Mouse (Mus musculus): ENCODE results near the gene Rapgef5. TPM values are rescaled to one million over a fixed set of nuclear protein-coding genes. Genes with fewer than 3 reads are reported as not detected.

The Rapgef5 gene
- total and polyA plus RNA-seq, 3 experiments = not detected

- Histone ChIP-seq H3K79me2 (ENCODE audit: control insufficient read depth, insufficient read depth, low read length, poor library complexity) (no peaks in the 10 kb centered on the region), H3K27ac (ENCODE audit: control insufficient read depth, low read depth, low read length) (no peak overlapping the region), H3K9me3 (replicated peaks; ENCODE audit: insufficient read depth, low read length) (no peaks in the 10 kb centered on the region; the same call in 1 of the 2 replicates), H3K27me3 (ENCODE audit: control insufficient read depth in 1 of 2, insufficient read depth in 2 of 2, low read length in 2 of 2) (no peaks in the 10 kb centered on the region), H3K36me3 (ENCODE audit: control insufficient read depth in 1 of 2, insufficient read depth in 2 of 2, low read length in 2 of 2) (no peaks in the 10 kb centered on the region), H3K4me1 (ENCODE audit: control insufficient read depth in 1 of 2, insufficient read depth in 2 of 2, low read length in 2 of 2) (no peaks in the 10 kb centered on the region), H3K9ac (ENCODE audit: control insufficient read depth, low read depth, low read length, poor library complexity, severe bottlenecking) (no peak overlapping the region), H3K4me3 (ENCODE audit: control insufficient read depth in 1 of 2, insufficient read depth in 1 of 2, low read depth in 2 of 2, low read length in 2 of 2) (no peak overlapping the region)
- DNase-seq (ENCODE audit: low read depth, low spot score) = no peak
- no peak for TF ChIP-seq BHLHE40 (IDR thresholded peaks at IDR 0.05; ENCODE audit: borderline replicate concordance, low read depth, low read length)
- TF ChIP-seq ZC3H11A (IDR thresholded peaks at IDR 0.05; ENCODE audit: low read depth, low read length) = no peak
- TF ChIP-seq MYB (IDR thresholded peaks at IDR 0.05; ENCODE audit: low read depth, low read length) = no peak
- no peak for TF ChIP-seq NRF1 (IDR thresholded peaks at IDR 0.05; ENCODE audit: insufficient read depth, low read depth, low read length, poor library complexity, severe bottlenecking)
- no peak for TF ChIP-seq RCOR1 (IDR thresholded peaks at IDR 0.05; ENCODE audit: low read depth, low read length)
- TF ChIP-seq POLR2A (IDR thresholded peaks at IDR 0.05; ENCODE audit: control insufficient read depth in 1 of 2, insufficient read depth in 1 of 2, low read depth in 1 of 2, low read length in 2 of 2, poor library complexity in 1 of 2) = no peak
- no peak for TF ChIP-seq CHD2 (IDR thresholded peaks at IDR 0.05; ENCODE audit: low read length)
Observed at GRCm38 (mm10) chr12:117605966-117606365, 89.7 kb downstream of the Rapgef5 start.

GRCm38 (mm10) chr12:117612715-117613114 is 96.4 kb downstream of the Rapgef5 start:
- Histone ChIP-seq H3K27me3 (ENCODE audit: control insufficient read depth in 1 of 2, insufficient read depth in 2 of 2, low read length in 2 of 2) (no peaks in the 10 kb centered on the region), H3K36me3 (ENCODE audit: control insufficient read depth in 1 of 2, insufficient read depth in 2 of 2, low read length in 2 of 2) (no peaks in the 10 kb centered on the region), H3K27ac (ENCODE audit: control insufficient read depth, low read depth, low read length) (no peak overlapping the region), H3K79me2 (ENCODE audit: control insufficient read depth, insufficient read depth, low read length, poor library complexity) (no peaks in the 10 kb centered on the region), H3K9me3 (replicated peaks; ENCODE audit: insufficient read depth, low read length) (no peaks in the 10 kb centered on the region), H3K9ac (ENCODE audit: control insufficient read depth, low read depth, low read length, poor library complexity, severe bottlenecking) (no peak overlapping the region), H3K4me3 (ENCODE audit: control insufficient read depth in 1 of 2, insufficient read depth in 1 of 2, low read depth in 2 of 2, low read length in 2 of 2) (no peak overlapping the region), H3K4me1 (ENCODE audit: control insufficient read depth in 1 of 2, insufficient read depth in 2 of 2, low read length in 2 of 2) (no peaks in the 10 kb centered on the region)
- no peak for DNase-seq (ENCODE audit: low read depth, low spot score)
- TF ChIP-seq USF2 (IDR thresholded peaks at IDR 0.05; ENCODE audit: borderline replicate concordance in 1 of 2, insufficient read depth in 1 of 2, low read depth in 1 of 2, low read length in 2 of 2) (no peak), NELFE (IDR thresholded peaks at IDR 0.05; ENCODE audit: low read depth, low read length) (no peak), HCFC1 (IDR thresholded peaks at IDR 0.05; ENCODE audit: low read depth, low read length) (no peak), TCF12 (IDR thresholded peaks at IDR 0.05; ENCODE audit: low read depth, low read length) (no peak), ELF1 (IDR thresholded peaks at IDR 0.05; ENCODE audit: low read depth, low read length) (no peak), RCOR1 (IDR thresholded peaks at IDR 0.05; ENCODE audit: low read depth, low read length) (no peak), SMC3 (IDR thresholded peaks at IDR 0.05; ENCODE audit: low read depth, low read length) (no peak), MAX (IDR thresholded peaks at IDR 0.05; ENCODE audit: low read length) (no peak), E2F4 (IDR thresholded peaks at IDR 0.05; ENCODE audit: borderline replicate concordance, low read depth, low read length) (no peak), MXI1 (IDR thresholded peaks at IDR 0.05; ENCODE audit: low read depth, low read length) (no peak), BHLHE40 (IDR thresholded peaks at IDR 0.05; ENCODE audit: borderline replicate concordance, low read depth, low read length) (no peak), USF1 (IDR thresholded peaks at IDR 0.05; ENCODE audit: low read depth, low read length) (no peak), UBTF (IDR thresholded peaks at IDR 0.05; ENCODE audit: borderline replicate concordance, insufficient read depth, low read depth, low read length) (no peak), POLR2AphosphoS5 (IDR thresholded peaks at IDR 0.05; ENCODE audit: borderline replicate concordance, low read depth, low read length) (no peak)

Data from MEL (cell line).